Mouse (Mus musculus) MEL (cell line): ENCODE data around the gene Tmem35b.

Experiments used
- CTCF ChIP-seq, 3 experiments: IDR thresholded peaks in 2 of 3; conservative IDR thresholded peaks in 1 of 3; 2 replicates each; pipeline ENCODE4 v1.5.1; 2011 to 2012; ENCODE audit warnings: low read length in 3 of 3, low read depth in 2 of 3, mild to moderate bottlenecking in 2 of 3, improper control_type of control experiment in 1 of 3, inconsistent platforms in 1 of 3, mixed read lengths in 1 of 3, moderate library complexity in 1 of 3; ENCODE audit not compliant: control insufficient read depth in 1 of 3, insufficient read depth in 1 of 3, poor library complexity in 1 of 3, severe bottlenecking in 1 of 3
- EP300 ChIP-seq, 2 experiments: IDR thresholded peaks; 2 replicates each; pipeline ENCODE4 v1.6.1; 2011; ENCODE audit warnings: improper control_type of control experiment in 2 of 2, low read length in 2 of 2, low read depth in 1 of 2, mild to moderate bottlenecking in 1 of 2
- GATA1 ChIP-seq: IDR thresholded peaks from 2 replicates; pipeline ENCODE4 v1.6.1; 2011; ENCODE audit warnings: low read depth, low read length, improper control_type of control experiment
- MAX ChIP-seq: IDR thresholded peaks from 2 replicates; pipeline ENCODE4 v1.6.1; 2011; ENCODE audit warnings: low read length, improper control_type of control experiment
- POLR2A ChIP-seq, 2 experiments: IDR thresholded peaks; 2 replicates each; pipeline ENCODE4 v1.6.1; 2011 to 2012; ENCODE audit warnings: low read length in 2 of 2, mild to moderate bottlenecking in 2 of 2, control low read depth in 1 of 2, improper control_type of control experiment in 1 of 2, low read depth in 1 of 2, moderate library complexity in 1 of 2; ENCODE audit not compliant: control insufficient read depth in 1 of 2, insufficient read depth in 1 of 2, poor library complexity in 1 of 2
- TCF12 ChIP-seq: IDR thresholded peaks from 2 replicates; pipeline ENCODE4 v1.6.1; 2014; ENCODE audit warnings: low read depth, mild to moderate bottlenecking, inconsistent platforms, low read length, improper control_type of control experiment, moderate library complexity
- ZMIZ1 ChIP-seq: IDR thresholded peaks from 2 replicates; pipeline ENCODE4 v1.6.1; 2012; ENCODE audit warnings: low read depth, mild to moderate bottlenecking, inconsistent platforms, low read length, improper control_type of control experiment, moderate library complexity

- TF ChIP-seq CTCF (IDR thresholded peaks at IDR 0.05 in 2 of 3, conservative IDR thresholded peaks at IDR 0.05 in 1 of 3; ENCODE audit: control insufficient read depth in 1 of 3, insufficient read depth in 1 of 3, low read depth in 2 of 3, low read length in 3 of 3, poor library complexity in 1 of 3, severe bottlenecking in 1 of 3) (no peak), EP300 (IDR thresholded peaks at IDR 0.05; ENCODE audit: low read depth in 1 of 2, low read length in 2 of 2) (no peak), POLR2A (IDR thresholded peaks at IDR 0.05; ENCODE audit: control insufficient read depth in 1 of 2, insufficient read depth in 1 of 2, low read depth in 1 of 2, low read length in 2 of 2, poor library complexity in 1 of 2) (no peak), TCF12 (no peak), ZMIZ1 (no peak), MAX (no peak), GATA1 (no peak)
Observed at GRCm38 (mm10) chr4:127150031-127150430, 26.5 kb downstream of the Tmem35b start.
